Mouse (Mus musculus) heart, postnatal 0 days (tissue): ENCODE measurements at regions not wholly inside any gene's neighbourhood (a gene's known extent, or its start where the extent isn't known, plus 50 kb on each side); places are given as distances from the start of the nearest gene placed in this dataset.

ENCODE experiments used
- CTCF ChIP-seq: IDR thresholded peaks from 2 replicates; pipeline ENCODE4 v1.5.1; 2016; ENCODE audit warnings: antibody characterized with exemption, control low read depth, low read depth
- EP300 ChIP-seq: IDR thresholded peaks from 2 replicates; pipeline ENCODE4 v1.6.1; 2016; ENCODE audit warnings: antibody characterized with exemption, low read depth

GRCm38 (mm10) chr10:19459053-19459452 lies 102.7 kb downstream of the Olig3 start:
- no peak for TF ChIP-seq EP300
- no peak for TF ChIP-seq CTCF
